19 mouse cellular contexts compared by ENCODE assay signal in genomic region chr16:59553490-59554161, GRCm38 (mm10).
"Had no signal": no experiment of that assay in that cellular context is flagged by ENCODE, and none has a peak within 500 bp of the region (broad histone marks: within the 10 kb centered on the region; RNA-seq: fewer than 3 reads in every experiment).

No protein-coding gene starts in this region.

- H3K4me1 ChIP-seq: midbrain, embryonic 12.5 days; neural tube, embryonic 15.5 days had no signal

- ATAC-seq: midbrain, embryonic 16.5 days had no signal

- H3K4me3 ChIP-seq: midbrain, embryonic 10.5 days; midbrain, embryonic 12.5 days; myocyte; neural tube, embryonic 13.5 days; neural tube, embryonic 15.5 days had no signal

- H3K9me3 ChIP-seq: midbrain, embryonic 10.5 days; midbrain, embryonic 12.5 days; neural tube, embryonic 13.5 days; neural tube, embryonic 15.5 days had no signal

- H3K36me3 ChIP-seq: neural tube, embryonic 15.5 days had no signal

- H3K27me3 ChIP-seq: midbrain, embryonic 12.5 days; neural tube, embryonic 13.5 days; neural tube, embryonic 15.5 days had no signal

- H3K4me2 ChIP-seq: lung, embryonic 14.5 days; midbrain, embryonic 12.5 days; neural tube, embryonic 13.5 days; neural tube, embryonic 15.5 days had no signal

- H3K9ac ChIP-seq: lung, embryonic 14.5 days; midbrain, embryonic 12.5 days; neural tube, embryonic 13.5 days; neural tube, embryonic 15.5 days had no signal

- DNase-seq: lung, adult 18-20 months; lung, embryonic 14.5 days; lung, postnatal 10 days; lung, postnatal 4 days; midbrain, embryonic 14.5 days; retina, postnatal 1 day; right cerebral cortex, adult 18-20 months; right cerebral cortex, postnatal 25 days; right cerebral cortex, postnatal 4 days; spleen, adult 18-20 months; thymus, adult 18-20 months; thymus, postnatal 14 days; thymus, postnatal 36 days had no signal

- H3K27ac ChIP-seq: midbrain, embryonic 10.5 days; midbrain, embryonic 12.5 days; neural tube, embryonic 13.5 days; neural tube, embryonic 15.5 days had no signal
